Mouse (Mus musculus) midbrain, embryonic 11.5 days (tissue): ENCODE measurements around the gene Ing5. TPM values are rescaled to one million over a fixed set of nuclear protein-coding genes. Genes with fewer than 3 reads are reported as not detected.
"Not testable (repeated sequence)": the region's sequence is repeated elsewhere in the genome, so short reads cannot be mapped to it uniquely, and the experiment has no call there.

Experiments
- ATAC-seq: fragments of 200-750 bp; cut with Nextera tagmentation; 2 replicates; pipeline ENCODE4 v1.8.0; 2017; ENCODE audit warnings: moderate TSS enrichment, moderate library complexity; ENCODE audit not compliant: low FRiP score
- DNase-seq: peaks from one replicate; pipeline ENCODE4 v3.0.0; 2015; ENCODE audit warnings: low spot score; ENCODE audit errors: missing footprints
- H3K27ac ChIP-seq: fragments of 300-500 bp; sonication (generic); 2 replicates; pipeline ENCODE4 v1.5.1; 2014; ENCODE audit warnings: low read depth, low read length
- H3K27me3 ChIP-seq: fragments of 300-500 bp; sonication (generic); 2 replicates; pipeline ENCODE4 v1.6.1; 2014; ENCODE audit warnings: mild to moderate bottlenecking, low read length, moderate library complexity, mixed read lengths; ENCODE audit not compliant: control insufficient read depth, insufficient read depth
- H3K36me3 ChIP-seq: fragments of 300-500 bp; sonication (generic); 2 replicates; pipeline ENCODE4 v1.6.1; 2014; ENCODE audit warnings: mild to moderate bottlenecking, low read length, moderate library complexity, mixed read lengths; ENCODE audit not compliant: control insufficient read depth, insufficient read depth
- H3K4me1 ChIP-seq: fragments of 300-500 bp; sonication (generic); 2 replicates; pipeline ENCODE4 v1.6.1; 2014; ENCODE audit warnings: low read length; ENCODE audit not compliant: control insufficient read depth, insufficient read depth
- H3K4me2 ChIP-seq: fragments of 300-500 bp; sonication (generic); 2 replicates; pipeline ENCODE4 v1.6.1; 2014; ENCODE audit warnings: mild to moderate bottlenecking, moderate library complexity
- H3K4me3 ChIP-seq: fragments of 300-500 bp; sonication (generic); 2 replicates; pipeline ENCODE4 v1.5.1; 2014; ENCODE audit warnings: low read depth, low read length
- H3K9ac ChIP-seq: fragments of 300-500 bp; sonication (generic); 2 replicates; pipeline ENCODE4 v1.6.1; 2014; ENCODE audit warnings: low read length
- H3K9me3 ChIP-seq: fragments of 300-500 bp; sonication (generic); 2 replicates; pipeline ENCODE4 v1.6.1; 2016; ENCODE audit warnings: low read length; ENCODE audit not compliant: control insufficient read depth
- WGBS: fragments of 180-500 bp; shearing (Covaris S2); extraction: QIAGEN DNeasy Blood & Tissue Kit; methylation state at CpG from one replicate; pipeline ENCODE4 v1.1.7; 2014; 5-methylcytosine and 5-hydroxymethylcytosine counted together
- polyA plus RNA-seq: library from polyadenylated mRNA; unstranded; fragments of >200 nt; fragmentation: Nextera tagmentation; extraction: Ambion mirVana; gene quantifications from 2 replicates; pipeline ENCODE4 v1.2.1, GENCODE M21; 2014

Ing5 gene
- 16.4 and 17.8 TPM in 2 replicates for polyA plus RNA-seq

- peak within 1 kb of the TSS; percentile 85 for H3K4me2 ChIP-seq
- H3K36me3 ChIP-seq: peaks cover 3% of the 10 kb centered on the region; the same call in 1 of the 2 replicates
- ATAC-seq (peak; percentile 93), DNase-seq (peak; percentile 100)
- no peaks in the 10 kb centered on the region for H3K9me3 ChIP-seq
- H3K4me1 ChIP-seq: peaks cover 11% of the 10 kb centered on the region
- H3K27me3 ChIP-seq: no peaks in the 10 kb centered on the region
- peak within 1 kb of the TSS; percentile 85 for H3K27ac ChIP-seq
- H3K9ac ChIP-seq: peak within 1 kb of the TSS; percentile 88
- H3K4me3 ChIP-seq: peak within 1 kb of the TSS; percentile 66
- WGBS: under 1% methylated on average over 83 of the region's 94 CpGs
Observed at GRCm38 (mm10) chr1:93803556-93804507, at the start of gene Ing5. Ing5 (plus strand) TSS chr1:93803965.

- peak within 1 kb of the TSS; percentile 94 for H3K4me3 ChIP-seq
- peaks cover 3% of the 10 kb centered on the region; the same call in 1 of the 2 replicates for H3K36me3 ChIP-seq
- WGBS: under 1% methylated on average over 78 of the region's 121 CpGs
- H3K9ac ChIP-seq: peak within 1 kb of the TSS; percentile 88
- H3K4me1 ChIP-seq: peaks cover 12% of the 10 kb centered on the region
- DNase-seq: peak; percentile 98
- peak within 1 kb of the TSS; percentile 84 for H3K27ac ChIP-seq
- no peaks in the 10 kb centered on the region for H3K27me3 ChIP-seq
- no peaks in the 10 kb centered on the region for H3K9me3 ChIP-seq
- ATAC-seq: peak; percentile 93
- peak within 1 kb of the TSS; percentile 91 for H3K4me2 ChIP-seq
Observed at GRCm38 (mm10) chr1:93754573-93755290, 49.0 kb upstream of the Ing5 start, which contains the start of gene Thap4. Thap4 (minus strand) TSS chr1:93754864.

- Histone ChIP-seq H3K9me3 (no peaks in the 10 kb centered on the region), H3K9ac (peak overlapping the region; percentile 88), H3K4me1 (peaks cover 12% of the 10 kb centered on the region), H3K27me3 (no peaks in the 10 kb centered on the region), H3K4me3 (peak overlapping the region; percentile 94), H3K27ac (peak overlapping the region; percentile 84), H3K4me2 (peak overlapping the region; percentile 91), H3K36me3 (no peaks in the 10 kb centered on the region; the same call in 1 of the 2 replicates)
- DNase-seq (no peak), ATAC-seq (no peak)
- 1% methylated on average over 13 of the region's 13 CpGs for WGBS
Observed at GRCm38 (mm10) chr1:93755291-93755610, 48.5 kb upstream of the Ing5 start.

GRCm38 (mm10) chr1:93755618-93756017 is 48.1 kb upstream of the Ing5 start:
- peak overlapping the region; percentile 94 for H3K4me3 ChIP-seq
- no peaks in the 10 kb centered on the region for H3K9me3 ChIP-seq
- H3K27me3 ChIP-seq: no peaks in the 10 kb centered on the region
- ATAC-seq (no peak), DNase-seq (no peak)
- WGBS: 47% methylated on average over 7 of the region's 7 CpGs
- no peak overlapping the region for H3K27ac ChIP-seq
- peak overlapping the region; percentile 91 for H3K4me2 ChIP-seq
- peak overlapping the region; percentile 88 for H3K9ac ChIP-seq
- peaks cover 12% of the 10 kb centered on the region for H3K4me1 ChIP-seq
- H3K36me3 ChIP-seq: no peaks in the 10 kb centered on the region

- Histone ChIP-seq H3K27me3 (no peaks in the 10 kb centered on the region), H3K27ac (no peak overlapping the region), H3K4me3 (no peak overlapping the region), H3K9me3 (no peaks in the 10 kb centered on the region), H3K36me3 (no peaks in the 10 kb centered on the region), H3K4me2 (no peak overlapping the region; the same call in 1 of the 2 replicates), H3K9ac (no peak overlapping the region), H3K4me1 (peaks cover 12% of the 10 kb centered on the region)
- ATAC-seq (no peak), DNase-seq (no peak)
Observed at GRCm38 (mm10) chr1:93756154-93756553, 47.6 kb upstream of the Ing5 start.

- no peak overlapping the region for H3K9ac ChIP-seq
- ATAC-seq: no peak
Observed at GRCm38 (mm10) chr1:93760076-93760475, 43.7 kb upstream of the Ing5 start.

GRCm38 (mm10) chr1:93763531-93763930 is 40.2 kb upstream of the Ing5 start:
- H3K4me1 ChIP-seq, ATAC-seq, H3K9me3 ChIP-seq, H3K27ac ChIP-seq, H3K36me3 ChIP-seq, H3K9ac ChIP-seq, H3K27me3 ChIP-seq, H3K4me2 ChIP-seq, H3K4me3 ChIP-seq: not testable (repeated sequence)
- DNase-seq: peak; percentile 53
- 97% methylated on average over 3 of the region's 3 CpGs for WGBS

More at GRCm38 (mm10) chr1:93760076-93760475, 43.7 kb upstream of the Ing5 start:
- DNase-seq: peak; percentile 71
- no peak overlapping the region for H3K4me3 ChIP-seq
- 94% methylated on average over 1 of the region's 1 CpGs for WGBS
- no peaks in the 10 kb centered on the region for H3K27me3 ChIP-seq
- H3K4me2 ChIP-seq: no peak overlapping the region
- H3K4me1 ChIP-seq: peaks cover 3% of the 10 kb centered on the region; the same call in 1 of the 2 replicates
- H3K27ac ChIP-seq: no peak overlapping the region
- H3K9me3 ChIP-seq: no peaks in the 10 kb centered on the region
- H3K36me3 ChIP-seq: no peaks in the 10 kb centered on the region

GRCm38 (mm10) chr1:93764871-93765591 is 38.7 kb upstream of the Ing5 start:
- H3K4me1 ChIP-seq: no peaks in the 10 kb centered on the region
- 96% methylated on average over 9 of the region's 9 CpGs for WGBS
- no peaks in the 10 kb centered on the region; the same call in 1 of the 2 replicates for H3K36me3 ChIP-seq

More at GRCm38 (mm10) chr1:93764871-93765591, 38.7 kb upstream of the Ing5 start:
- H3K4me3 ChIP-seq: no peak overlapping the region
- H3K27me3 ChIP-seq: no peaks in the 10 kb centered on the region
- H3K27ac ChIP-seq: no peak overlapping the region
- no peak overlapping the region for H3K4me2 ChIP-seq
- H3K9me3 ChIP-seq: no peaks in the 10 kb centered on the region
- ATAC-seq (no peak), DNase-seq (no peak)
- H3K9ac ChIP-seq: no peak overlapping the region
